Mouse (Mus musculus) right cerebral cortex, adult 2 months (tissue): Measurements from ENCODE around the gene Snd1.

ENCODE experiments used
- DNase-seq, 2 experiments: peaks; one replicate each; pipeline ENCODE4 v3.0.0; 2021 to 2022; ENCODE audit warnings: low spot score in 2 of 2

The Snd1 gene

GRCm38 (mm10) chr6:28836600-28836999, 361.7 kb downstream of the Snd1 start:
- DNase-seq, result no peak

DNA sequence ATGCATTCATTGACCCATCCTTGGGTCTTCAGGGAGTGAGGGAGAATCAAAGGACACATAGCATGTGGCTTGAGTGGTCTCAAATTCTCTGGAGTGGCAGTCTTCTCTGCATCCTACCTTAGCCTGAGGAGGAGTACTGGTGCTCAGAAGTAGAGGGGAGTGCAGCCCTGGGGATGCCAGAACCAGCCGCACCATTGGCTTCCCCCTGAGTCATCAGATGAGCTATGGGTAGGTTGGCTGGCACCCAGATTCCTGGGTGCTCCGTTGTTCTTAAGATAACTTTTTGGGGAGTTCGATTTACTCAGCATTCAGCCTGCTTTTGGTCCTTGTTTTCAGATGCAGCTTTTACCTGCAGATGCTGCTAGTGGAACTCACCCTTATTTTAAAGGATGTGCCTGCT, 366.6 kb downstream of the Snd1 start:
- DNase-seq, result no peak

DNA sequence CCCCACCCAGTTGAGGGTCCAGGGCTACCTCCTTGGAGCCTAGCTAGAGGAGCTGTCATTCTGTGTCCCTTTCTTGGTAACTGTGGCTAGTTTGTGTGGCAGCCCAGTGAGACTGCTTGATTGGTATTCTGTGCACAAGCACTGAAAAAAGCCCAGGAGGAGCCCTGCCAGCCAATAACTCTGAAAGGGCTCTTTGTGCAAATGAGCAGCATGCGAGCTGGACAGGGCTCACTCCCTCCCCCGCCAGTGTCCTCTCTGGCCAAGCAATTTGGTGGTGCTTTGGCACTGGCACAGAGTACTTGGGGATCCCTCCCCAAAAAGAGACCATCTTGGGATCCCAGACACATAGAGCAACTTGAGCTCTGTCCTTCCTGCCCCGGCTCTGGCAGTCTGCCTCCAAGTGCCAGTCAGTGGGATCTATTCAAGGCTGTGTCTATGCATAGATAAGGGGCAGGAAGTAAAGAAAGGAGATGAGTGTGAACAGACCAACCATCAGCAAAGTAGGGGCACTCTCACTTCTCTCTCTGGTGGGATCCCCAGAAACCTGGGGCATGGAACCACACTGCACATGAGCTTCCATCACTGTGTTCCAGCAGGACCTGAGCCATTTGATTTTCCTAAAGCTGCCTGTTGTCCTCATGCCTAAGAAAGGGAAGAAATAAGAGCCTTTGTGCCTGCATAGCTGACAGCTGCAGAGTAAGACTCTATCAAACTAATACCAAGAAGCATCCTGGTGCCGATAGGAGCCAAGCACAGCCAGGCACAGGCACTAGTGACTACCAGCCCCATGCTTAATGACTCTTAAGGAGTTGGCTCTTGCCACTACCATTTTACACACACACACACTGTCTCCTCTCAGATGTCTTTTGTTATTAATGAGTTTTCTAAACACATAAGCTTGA, 367.7 kb downstream of the Snd1 start:
- DNase-seq, result peak; percentile 56 to 64

DNA sequence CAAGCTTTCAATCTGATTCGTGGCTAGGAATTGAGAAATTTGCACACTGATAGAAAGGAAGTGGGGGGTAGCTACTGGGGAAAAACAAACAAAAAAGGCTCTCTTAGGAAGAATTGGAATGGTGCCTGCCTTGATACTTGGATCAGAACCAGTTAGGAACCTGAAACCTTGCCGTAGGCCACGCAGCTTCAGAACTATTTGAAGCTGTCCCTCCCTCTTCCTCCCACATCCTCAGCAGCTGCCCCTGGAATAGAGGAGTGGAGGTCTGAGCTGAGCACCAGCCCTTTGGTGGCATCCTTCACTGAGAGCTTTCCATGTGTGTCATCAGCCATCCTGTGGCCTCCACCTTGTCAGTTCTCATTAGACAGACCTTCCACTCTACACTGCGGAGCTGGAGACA, 370.7 kb downstream of the Snd1 start:
- no peak for DNase-seq

DNA sequence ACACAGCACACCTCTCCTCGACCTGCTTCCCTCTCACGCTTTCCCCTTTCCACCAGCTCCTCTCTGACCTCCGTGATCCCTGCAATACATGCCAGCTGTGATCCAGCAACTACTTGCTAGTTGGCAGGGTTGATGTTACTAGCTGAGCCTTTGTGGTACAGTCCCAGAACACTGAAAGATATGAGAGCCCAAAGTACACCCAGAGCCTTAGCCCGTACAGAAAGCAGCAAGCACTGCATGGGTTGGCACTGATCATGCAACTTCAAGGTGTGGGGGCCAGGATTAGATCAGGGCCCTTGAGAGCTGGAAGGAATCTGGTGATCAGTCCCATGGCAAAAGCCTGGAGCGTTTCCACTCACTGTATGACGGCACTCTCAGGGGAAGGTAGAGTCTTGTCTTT, 372.7 kb downstream of the Snd1 start:
- DNase-seq, result no peak

DNA sequence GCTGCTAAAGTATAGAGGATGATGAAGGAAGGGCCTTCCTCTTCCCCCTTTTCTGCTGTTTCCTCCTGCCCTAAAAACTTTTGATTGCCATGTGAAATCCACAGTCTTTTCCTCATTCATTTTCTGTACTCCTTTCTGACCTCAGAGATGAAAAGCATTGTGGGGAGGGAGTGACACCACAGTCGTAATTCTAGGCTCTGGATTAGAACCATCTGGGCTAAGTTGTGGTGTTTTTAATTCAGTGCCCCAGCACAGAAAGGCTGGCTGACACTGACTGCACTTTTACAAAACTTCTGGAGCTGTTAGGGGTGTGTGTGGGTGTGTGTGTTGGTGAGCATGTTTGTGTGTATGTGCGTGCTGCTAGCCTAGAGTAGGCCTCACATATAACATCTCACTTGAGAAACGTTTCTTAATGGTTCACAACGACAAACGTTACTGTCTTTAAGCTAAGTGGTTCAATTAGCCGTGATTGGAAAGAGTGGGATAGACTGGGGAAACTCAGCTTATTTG, 373.4 kb downstream of the Snd1 start:
- DNase-seq, result no peak

GRCm38 (mm10) chr6:28848891-28849290, 374.0 kb downstream of the Snd1 start:
- DNase-seq, result no peak

DNA sequence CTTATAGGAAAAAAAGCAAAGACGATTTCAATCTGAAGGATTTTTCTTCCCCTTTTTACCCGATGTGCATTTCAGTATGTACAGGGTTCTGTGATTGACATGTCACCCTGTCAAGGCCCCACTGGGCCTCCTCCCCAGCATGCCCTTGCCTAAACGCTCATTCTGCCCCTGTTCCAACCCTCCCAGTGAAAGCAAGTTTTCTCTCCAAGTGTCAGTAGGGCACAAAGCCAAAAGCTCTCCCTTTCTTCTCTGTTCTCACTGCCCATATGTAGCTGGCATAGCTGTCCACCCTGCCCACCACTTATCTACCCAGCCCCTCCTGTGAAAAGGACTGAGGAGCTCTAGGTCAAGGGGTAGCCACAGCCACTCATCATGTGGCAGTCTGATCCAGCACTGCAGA, 374.4 kb downstream of the Snd1 start:
- no peak for DNase-seq

DNA sequence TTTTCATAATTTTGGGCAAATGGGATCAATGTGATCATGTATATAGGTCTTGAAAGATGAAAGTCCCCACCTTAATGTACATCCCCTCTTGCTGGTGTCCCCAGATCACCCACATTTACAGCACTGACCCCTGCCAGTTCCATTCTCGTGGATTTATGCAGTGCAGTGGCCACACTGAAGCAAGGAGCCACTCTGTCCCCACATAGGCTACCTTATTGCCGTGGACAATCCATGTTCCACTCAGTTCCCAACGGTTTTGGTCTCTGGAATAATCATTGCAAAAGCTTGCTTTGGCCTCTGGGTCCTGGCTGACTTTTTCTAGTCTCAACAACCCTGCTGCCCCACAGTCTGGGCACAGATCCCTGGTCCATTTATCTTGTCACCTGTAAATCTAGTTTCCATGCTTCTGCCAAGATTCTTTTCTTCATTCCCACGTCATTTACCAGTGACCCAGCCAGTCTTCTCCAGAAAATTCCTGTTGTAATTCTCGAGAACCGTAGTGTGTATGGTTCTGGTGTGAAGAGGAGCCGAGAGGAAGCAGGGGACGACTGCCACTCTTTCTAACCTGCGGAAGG, 375.5 kb downstream of the Snd1 start:
- DNase-seq, result no peak

DNA sequence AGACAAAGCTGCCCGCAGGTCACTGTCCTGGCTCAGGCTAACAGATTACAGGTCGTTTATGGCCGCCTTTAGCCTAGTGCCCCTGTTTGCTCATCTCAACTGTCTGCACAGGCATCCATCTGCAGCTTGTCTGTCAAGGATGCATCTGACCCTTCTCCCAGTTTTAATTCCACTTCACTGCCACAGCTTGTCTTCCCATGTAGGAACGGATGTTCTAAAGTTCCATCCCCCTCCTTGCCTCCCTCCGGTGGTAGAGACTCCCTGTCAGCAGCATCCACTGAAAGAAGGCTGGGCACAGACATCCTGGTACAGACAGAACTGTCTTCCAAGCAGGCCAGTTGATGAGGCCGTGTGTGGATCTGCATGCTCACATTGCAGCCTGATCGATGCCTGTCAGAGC, 377.4 kb downstream of the Snd1 start:
- DNase-seq, result no peak

DNA sequence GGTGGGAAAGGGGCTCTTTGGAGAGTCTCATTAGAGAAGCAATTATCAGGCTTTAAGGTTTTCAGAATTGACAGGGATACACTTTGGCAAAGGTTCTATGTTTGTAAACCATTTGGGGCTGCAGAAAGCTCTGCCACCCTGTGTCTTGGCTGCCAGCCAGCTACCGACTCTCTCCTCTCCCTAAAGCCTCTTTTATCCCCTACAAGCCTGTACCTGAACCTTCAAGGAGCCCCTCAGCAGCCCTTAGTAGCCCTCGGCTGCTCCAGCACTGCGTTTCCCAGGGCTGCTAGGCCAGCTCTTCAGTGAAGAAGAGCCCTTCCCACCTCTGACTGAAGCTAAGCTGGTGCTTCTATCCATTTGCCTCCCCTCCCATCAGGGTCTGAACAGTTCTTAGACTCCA, 378.2 kb downstream of the Snd1 start:
- no peak for DNase-seq

DNA sequence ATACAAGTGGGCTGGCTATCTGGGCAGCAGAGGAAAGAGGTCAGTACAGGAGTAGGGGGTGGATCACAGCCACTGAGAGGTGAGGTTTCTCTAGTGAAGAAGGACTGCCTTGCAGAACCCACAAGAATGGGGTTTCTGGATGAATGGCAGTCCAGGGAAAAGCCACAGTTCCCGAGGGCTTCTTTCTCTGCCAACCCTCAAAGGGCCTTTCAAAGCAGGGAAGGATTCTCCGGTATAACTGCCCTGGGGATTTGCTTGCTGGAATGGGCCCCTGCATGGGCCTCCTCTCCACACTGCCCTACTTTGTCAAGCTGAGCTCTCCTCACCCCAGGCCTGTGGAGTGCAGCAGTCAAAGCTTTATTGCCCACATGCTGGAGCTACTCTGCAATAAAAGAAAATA, 378.7 kb downstream of the Snd1 start:
- no peak for DNase-seq

DNA sequence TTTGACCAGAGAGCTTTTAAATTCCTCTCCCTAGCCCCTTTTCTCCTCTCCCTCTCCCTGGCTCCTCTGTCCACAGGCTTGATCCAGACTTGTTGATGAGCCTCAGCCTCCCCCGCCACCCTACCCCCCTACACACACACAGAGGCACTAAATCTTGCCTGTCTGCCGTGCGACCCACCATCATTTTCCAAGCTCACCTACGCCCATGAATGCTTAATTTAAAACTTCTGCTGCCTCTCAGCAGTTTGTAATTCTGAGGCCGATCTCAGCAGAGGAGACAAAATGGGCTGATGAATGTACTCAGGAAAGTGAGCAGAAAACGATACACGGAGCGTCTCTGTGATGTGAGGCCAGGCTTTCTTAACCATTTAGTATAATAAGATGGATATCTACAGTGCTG, 379.7 kb downstream of the Snd1 start:
- DNase-seq, result no peak

- DNase-seq, result no peak
These were observed 380.5 kb downstream of the Snd1 start for GRCm38 (mm10) chr6:28855442-28855841.

GRCm38 (mm10) chr6:28856789-28857188, 381.9 kb downstream of the Snd1 start:
- DNase-seq, result no peak

GRCm38 (mm10) chr6:28857198-28858180, 382.6 kb downstream of the Snd1 start:
- DNase-seq, result no peak

DNA sequence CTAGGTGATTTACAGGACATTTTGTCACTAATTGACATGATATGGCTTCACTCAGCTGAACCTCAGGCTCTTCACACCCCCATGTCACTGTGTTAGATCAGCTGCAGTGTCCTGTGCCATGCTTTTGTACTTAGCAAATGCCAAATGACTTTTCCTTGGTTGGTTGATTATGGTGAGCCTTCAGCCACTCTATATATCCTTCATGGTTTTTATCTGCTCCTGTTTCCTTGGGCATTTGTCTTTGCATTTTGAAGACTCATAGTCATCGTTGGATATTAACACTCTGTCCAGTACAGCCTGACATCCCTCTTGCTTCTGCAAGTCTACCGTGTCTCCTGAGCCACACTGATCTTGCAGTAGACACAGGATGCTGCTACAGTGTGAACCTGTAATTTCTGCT, 384.2 kb downstream of the Snd1 start:
- DNase-seq, result no peak

GRCm38 (mm10) chr6:28860450-28860849, 385.5 kb downstream of the Snd1 start:
- DNase-seq, result no peak

DNA sequence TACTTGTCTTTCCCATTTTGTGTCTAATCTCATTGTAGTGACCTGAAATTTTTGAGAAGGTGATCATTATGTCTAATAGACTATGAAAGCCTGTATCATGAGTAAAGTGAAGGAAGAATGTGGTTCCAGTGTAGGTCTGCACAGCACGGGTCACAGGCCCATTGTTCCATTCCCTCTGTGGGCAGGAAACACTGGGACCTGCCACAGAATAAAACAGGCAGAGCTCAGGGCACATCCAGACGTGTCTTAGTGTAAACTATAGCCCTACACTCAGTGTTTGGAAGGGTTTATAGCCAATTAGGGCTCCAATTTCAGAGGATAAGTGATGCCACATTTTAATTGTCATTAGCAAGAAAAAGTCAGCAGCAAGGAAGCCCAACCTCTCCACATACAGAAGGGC, 386.0 kb downstream of the Snd1 start:
- DNase-seq, result no peak

DNA sequence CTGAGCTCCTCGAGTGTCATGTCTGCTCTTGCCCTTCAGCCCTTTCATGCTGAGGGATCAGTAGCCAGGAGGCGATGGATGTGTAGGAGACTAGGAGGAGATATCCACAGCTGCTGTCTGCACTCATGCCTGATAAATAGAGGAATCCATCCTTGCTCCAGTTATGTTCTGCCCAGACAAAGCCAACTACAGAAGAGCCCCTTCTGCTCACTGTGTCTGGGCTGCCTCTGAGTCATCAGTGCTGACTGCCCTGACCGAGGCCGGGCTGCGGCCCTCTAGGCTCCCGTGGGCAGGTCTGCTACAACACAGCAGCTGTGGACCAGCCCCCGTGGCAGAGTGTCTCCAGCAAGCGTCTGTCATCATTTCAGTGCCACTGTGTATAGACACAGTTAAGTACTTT, 387.4 kb downstream of the Snd1 start:
- no peak for DNase-seq

GRCm38 (mm10) chr6:28864684-28865083, 389.7 kb downstream of the Snd1 start:
- DNase-seq, result peak; percentile 47 to 52

- no peak for DNase-seq
These were observed 390.2 kb downstream of the Snd1 start for GRCm38 (mm10) chr6:28865112-28865511.
